Mouse (Mus musculus) bone marrow, adult 2 months (tissue): ENCODE results near the gene Fhl2.

Source experiments
- CTCF ChIP-seq: fragments of 200-500 bp; IDR thresholded peaks from 2 replicates; pipeline ENCODE4 v1.5.1; 2011; ENCODE audit warnings: low read length, control low read depth; ENCODE audit not compliant: control insufficient read depth, insufficient read depth
- POLR2A ChIP-seq: fragments of 200-500 bp; IDR thresholded peaks from 2 replicates; pipeline ENCODE4 v1.6.1; 2011; ENCODE audit warnings: low read depth, mild to moderate bottlenecking, control low read depth, low read length, borderline replicate concordance; ENCODE audit not compliant: control insufficient read depth

GRCm38 (mm10) chr1:43139587-43140266 is 57.1 kb downstream of the Fhl2 start:
- TF ChIP-seq CTCF (peak; percentile 90), POLR2A (no peak)
